31 mouse cellular contexts compared by ENCODE assay signal in the genomic region with DNA sequence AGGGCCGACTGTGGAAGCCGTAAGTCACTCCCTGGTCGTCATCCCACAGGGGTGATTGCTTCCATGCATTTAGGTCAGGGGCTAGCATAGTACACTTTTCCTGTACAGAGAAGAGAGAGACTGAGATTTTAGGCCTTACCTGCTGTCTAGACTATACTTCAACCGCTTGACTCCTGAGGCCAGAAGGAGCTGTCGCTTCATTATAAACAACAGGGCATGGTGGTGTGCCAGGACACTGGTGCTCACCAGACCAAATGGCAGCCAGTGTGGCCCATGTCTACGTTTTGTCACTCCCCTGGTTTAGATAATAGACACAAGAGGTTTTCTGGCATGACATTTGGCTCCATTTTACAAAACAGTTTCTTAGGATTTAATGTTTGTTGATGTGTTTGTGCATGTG.
DNase-seq lines count a peak whose midpoint lies in the region; ATAC-seq lines count a peak whose summit lies in the region.
"Had no signal": no experiment of that assay in that cellular context is flagged by ENCODE, and none has a peak within 500 bp of the region (broad histone marks: within the 10 kb centered on the region; RNA-seq: fewer than 3 reads in every experiment).

No protein-coding gene starts in this region.

- ATAC-seq in forebrain, embryonic 15.5 days (replicated peaks) = no peak
- no peak for ATAC-seq in embryonic facial prominence, embryonic 13.5 days (ENCODE audit: insufficient number of reproducible peaks, insufficient read depth, low FRiP score, low TSS enrichment, low read depth)
- no peak for ATAC-seq in limb, embryonic 11.5 days (ENCODE audit: insufficient number of reproducible peaks, low FRiP score, low TSS enrichment, low read depth)
- ATAC-seq in inflammation-experienced regulatory T-cells, adult 6 months = no peak
- ATAC-seq: forebrain, postnatal 0 days; lung, postnatal 0 days had no signal

- 87% methylated on average over 6 of the region's 6 CpGs for WGBS in forebrain, embryonic 10.5 days
- 48% methylated on average over 6 of the region's 6 CpGs for WGBS in forebrain, embryonic 15.5 days
- 49% methylated on average over 6 of the region's 6 CpGs for WGBS in embryonic facial prominence, embryonic 13.5 days
- WGBS in limb, embryonic 11.5 days = 30% methylated on average over 6 of the region's 6 CpGs

- no peak overlapping the region for H3K9ac ChIP-seq in forebrain, embryonic 15.5 days (replicated peaks)
- no peak overlapping the region for H3K9ac ChIP-seq in embryonic facial prominence, embryonic 13.5 days
- no peak overlapping the region for H3K9ac ChIP-seq in limb, embryonic 11.5 days (ENCODE audit: low read length)
- H3K9ac ChIP-seq: forebrain, postnatal 0 days; hindbrain, embryonic 13.5 days; kidney, embryonic 15.5 days; liver, embryonic 13.5 days; midbrain, embryonic 12.5 days had no signal

- H3K27me3 ChIP-seq in forebrain, embryonic 10.5 days (ENCODE audit: poor library complexity, severe bottlenecking) = no peaks in the 10 kb centered on the region
- no peaks in the 10 kb centered on the region for H3K27me3 ChIP-seq in forebrain, embryonic 15.5 days
- no peaks in the 10 kb centered on the region for H3K27me3 ChIP-seq in embryonic facial prominence, embryonic 13.5 days
- no peaks in the 10 kb centered on the region for H3K27me3 ChIP-seq in limb, embryonic 11.5 days (ENCODE audit: control insufficient read depth, insufficient read depth, low read length)
- H3K27me3 ChIP-seq: hindbrain, embryonic 13.5 days; kidney, embryonic 15.5 days; liver, embryonic 13.5 days; megakaryocyte, embryonic 14.5 days had no signal

- no peak overlapping the region for H3K4me2 ChIP-seq in forebrain, embryonic 15.5 days (replicated peaks)
- H3K4me2 ChIP-seq in embryonic facial prominence, embryonic 13.5 days = no peak overlapping the region
- H3K4me2 ChIP-seq in limb, embryonic 11.5 days (ENCODE audit: low read depth, severe bottlenecking) = no peak overlapping the region
- H3K4me2 ChIP-seq: heart, embryonic 11.5 days; hindbrain, embryonic 13.5 days; kidney, embryonic 15.5 days; liver, embryonic 13.5 days; midbrain, embryonic 12.5 days had no signal

- H3K36me3 ChIP-seq in forebrain, embryonic 10.5 days (replicated peaks) = no peaks in the 10 kb centered on the region
- H3K36me3 ChIP-seq in forebrain, embryonic 15.5 days = no peaks in the 10 kb centered on the region
- no peaks in the 10 kb centered on the region for H3K36me3 ChIP-seq in embryonic facial prominence, embryonic 13.5 days
- H3K36me3 ChIP-seq in limb, embryonic 11.5 days (ENCODE audit: control insufficient read depth, insufficient read depth, low read length) = no peaks in the 10 kb centered on the region
- H3K36me3 ChIP-seq: G1E; hindbrain, embryonic 13.5 days; kidney, embryonic 15.5 days; liver, embryonic 13.5 days; midbrain, embryonic 12.5 days had no signal

- H3K27ac ChIP-seq in forebrain, embryonic 10.5 days = peak overlapping the region; percentile 12; the same call in 1 of the 2 replicates
- no peak overlapping the region for H3K27ac ChIP-seq in forebrain, embryonic 15.5 days (replicated peaks)
- peak overlapping the region; percentile 51; the same call in 1 of the 2 replicates for H3K27ac ChIP-seq in embryonic facial prominence, embryonic 13.5 days
- peak overlapping the region; percentile 81 for H3K27ac ChIP-seq in limb, embryonic 11.5 days (replicated peaks; ENCODE audit: low read depth, low read length)
- H3K27ac ChIP-seq: hindbrain, embryonic 13.5 days; kidney, embryonic 15.5 days; layer of hippocampus, adult 2 months; left cerebral cortex, adult 2 months; liver, embryonic 13.5 days; midbrain, embryonic 12.5 days had no signal

- peaks cover 34% of the 10 kb centered on the region for H3K4me1 ChIP-seq in forebrain, embryonic 10.5 days
- H3K4me1 ChIP-seq in forebrain, embryonic 15.5 days = no peaks in the 10 kb centered on the region
- H3K4me1 ChIP-seq in embryonic facial prominence, embryonic 13.5 days = peaks cover 43% of the 10 kb centered on the region
- H3K4me1 ChIP-seq in limb, embryonic 11.5 days (ENCODE audit: control insufficient read depth, insufficient read depth, low read length) = peaks cover 18% of the 10 kb centered on the region
- H3K4me1 ChIP-seq: liver, embryonic 13.5 days; megakaryocyte, embryonic 14.5 days had no signal

- no peak overlapping the region for H3K4me3 ChIP-seq in forebrain, embryonic 10.5 days
- H3K4me3 ChIP-seq in forebrain, embryonic 15.5 days = no peak overlapping the region
- no peak overlapping the region for H3K4me3 ChIP-seq in embryonic facial prominence, embryonic 13.5 days
- H3K4me3 ChIP-seq in limb, embryonic 11.5 days (ENCODE audit: low read depth, low read length) = no peak overlapping the region
- H3K4me3 ChIP-seq: hindbrain, embryonic 13.5 days; kidney, embryonic 15.5 days; layer of hippocampus, adult 2 months; left cerebral cortex, adult 2 months; liver, embryonic 13.5 days; megakaryocyte, embryonic 14.5 days; midbrain, embryonic 12.5 days had no signal

- no peak for DNase-seq in forebrain, embryonic 10.5 days (ENCODE audit: extremely low spot score, low spot score)
- DNase-seq in Muller cell, postnatal 12 days (ENCODE audit: inconsistent ontology term) = peak; percentile 30
- DNase-seq in limb, embryonic 11.5 days (ENCODE audit: low spot score) = peak; percentile 38
- DNase-seq in spleen, postnatal 14 days (ENCODE audit: low spot score in 2 of 2) = no peak
- no peak for DNase-seq in urinary bladder, postnatal 14 days (ENCODE audit: low spot score)
- DNase-seq: adrenal gland, adult 2 months; cerebellum, adult 9-10 months; embryo, embryonic 11 days; forebrain, postnatal 0 days; gastrocnemius, postnatal 14 days; heart, postnatal 36 days; kidney, adult 18-20 months; kidney, postnatal 25 days; liver, embryonic 13.5 days; lung, adult 18-20 months; lung, postnatal 4 days; retina, postnatal 1 day; right cerebral cortex, postnatal 25 days; thymus, postnatal 25 days had no signal

- H3K9me3 ChIP-seq in forebrain, embryonic 10.5 days = no peaks in the 10 kb centered on the region; the same call in 1 of the 2 replicates
- H3K9me3 ChIP-seq in forebrain, embryonic 15.5 days = no peaks in the 10 kb centered on the region
- no peaks in the 10 kb centered on the region for H3K9me3 ChIP-seq in embryonic facial prominence, embryonic 13.5 days
- H3K9me3 ChIP-seq in limb, embryonic 11.5 days (ENCODE audit: control insufficient read depth, low read length) = no peaks in the 10 kb centered on the region
- H3K9me3 ChIP-seq: hindbrain, embryonic 13.5 days; kidney, embryonic 15.5 days; liver, embryonic 13.5 days; midbrain, embryonic 12.5 days had no signal

Comparison
In these comparisons a context has a peak if more than half of its experiments do, and no peak if none do; other contexts are left out.
1. DNase-seq: peak in Muller cell, postnatal 12 days (single experiment) and limb, embryonic 11.5 days (single experiment); none in forebrain, embryonic 10.5 days (single experiment), spleen, postnatal 14 days (0 of 2) and urinary bladder, postnatal 14 days (single experiment).